Mouse (Mus musculus) spleen, adult 2 months (tissue): ENCODE measurements around the gene Vsig10l.

Source experiments
- CTCF ChIP-seq: fragments of 200-500 bp; IDR thresholded peaks from 2 replicates; pipeline ENCODE4 v1.5.1; 2011; ENCODE audit warnings: mild to moderate bottlenecking, inconsistent platforms; ENCODE audit not compliant: insufficient read depth, insufficient read length, insufficient replicate concordance; ENCODE audit errors: extremely low read depth
- POLR2A ChIP-seq: fragments of 200-500 bp; IDR thresholded peaks from 2 replicates; pipeline ENCODE4 v1.6.1; 2011; ENCODE audit warnings: low read depth, low read length, inconsistent platforms

DNA sequence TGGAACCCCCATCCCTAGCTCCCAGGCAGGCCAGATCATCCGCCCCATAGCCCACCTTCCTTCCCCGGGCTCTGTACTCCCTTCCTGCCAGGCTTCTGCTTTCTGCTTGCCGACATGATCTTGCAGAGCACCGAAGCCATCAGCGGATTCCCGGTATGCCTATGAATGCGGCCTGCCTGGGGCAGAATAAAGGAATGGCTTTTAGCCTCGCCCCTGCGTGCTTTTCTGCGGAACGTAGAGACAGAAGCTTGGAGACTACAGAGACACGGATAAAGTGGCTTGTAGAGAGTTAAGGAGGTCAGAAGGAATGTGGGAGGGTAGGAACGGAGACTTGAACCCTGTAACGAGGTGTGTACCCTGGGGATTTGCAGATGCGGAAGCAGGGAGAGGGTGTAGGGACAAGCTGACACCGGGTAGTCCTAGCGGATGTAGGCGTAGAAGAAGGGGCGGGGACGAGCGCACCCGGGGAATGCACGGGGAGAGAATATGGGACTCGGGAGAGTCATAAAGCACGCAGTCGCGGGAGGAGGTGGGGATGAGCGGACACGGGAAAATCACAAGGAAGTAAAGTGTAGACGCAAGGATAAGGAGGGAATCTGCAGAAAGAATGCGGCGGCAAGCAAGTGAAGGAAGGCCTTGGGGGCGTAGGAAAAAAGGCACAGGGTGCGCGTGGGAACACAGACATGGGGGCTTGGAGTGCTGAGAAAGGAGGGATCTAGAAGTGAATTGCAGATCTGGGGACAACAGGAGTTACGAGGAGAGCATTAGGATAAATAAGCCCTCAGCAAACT, 19.6 kb upstream of the Vsig10l start:
- peak; percentile 59; the same call in 1 of the 2 replicates for TF ChIP-seq POLR2A
- no peak for TF ChIP-seq CTCF
